25 mouse cellular contexts compared by ENCODE assay signal in genomic region chrX:49618721-49619120, GRCm38 (mm10). TPM values are rescaled to one million over a fixed set of nuclear protein-coding genes. Genes with fewer than 3 reads are reported as not detected.
DNase-seq lines count a peak whose midpoint lies in the region; ATAC-seq and TF ChIP-seq lines count a peak whose summit lies in the region.
"Had no signal": no experiment of that assay in that cellular context is flagged by ENCODE, and none has a peak within 500 bp of the region (broad histone marks: within the 10 kb centered on the region; RNA-seq: fewer than 3 reads in every experiment).

No protein-coding gene starts in this region.

- no peak overlapping the region for H3K4me2 ChIP-seq in liver, embryonic 11.5 days
- H3K4me2 ChIP-seq in liver, postnatal 0 days (ENCODE audit: low read depth, low read length): no peak overlapping the region

- H3K27me3 ChIP-seq in liver, adult 2 months (ENCODE audit: control insufficient read depth, insufficient read depth, low read length): no peaks in the 10 kb centered on the region
- no peaks in the 10 kb centered on the region for H3K27me3 ChIP-seq in liver, embryonic 11.5 days (replicated peaks; ENCODE audit: control insufficient read depth, insufficient read depth, low read length)
- no peaks in the 10 kb centered on the region for H3K27me3 ChIP-seq in liver, postnatal 0 days (ENCODE audit: insufficient read depth, low read length)
- H3K27me3 ChIP-seq: CH12.LX had no signal

- no peaks in the 10 kb centered on the region for H3K36me3 ChIP-seq in liver, adult 2 months (ENCODE audit: control insufficient read depth, insufficient read depth, low read length)
- H3K36me3 ChIP-seq in liver, embryonic 11.5 days (ENCODE audit: control insufficient read depth, insufficient read depth, low read length): no peaks in the 10 kb centered on the region
- H3K36me3 ChIP-seq in liver, postnatal 0 days (replicated peaks; ENCODE audit: insufficient read depth, low read length): no peaks in the 10 kb centered on the region
- H3K36me3 ChIP-seq: G1E had no signal

- H3K9me3 ChIP-seq in liver, embryonic 11.5 days (ENCODE audit: control insufficient read depth, low read length): no peaks in the 10 kb centered on the region
- no peaks in the 10 kb centered on the region for H3K9me3 ChIP-seq in liver, postnatal 0 days (ENCODE audit: low read length)
- H3K9me3 ChIP-seq: G1E had no signal

- H3K79me2 ChIP-seq in liver, adult 2 months (ENCODE audit: control insufficient read depth, insufficient read depth, low read length): no peaks in the 10 kb centered on the region

- WGBS in liver, adult 2 months: 17% methylated on average over 1 of the region's 1 CpGs
- 63% methylated on average over 1 of the region's 1 CpGs for WGBS in liver, embryonic 11.5 days
- 48% methylated on average over 1 of the region's 1 CpGs for WGBS in liver, postnatal 0 days (ENCODE audit: insufficient replicate concordance)

- no peak for TF ChIP-seq POLR2A in liver, adult 2 months (IDR thresholded peaks at IDR 0.05; ENCODE audit: extremely low read depth, insufficient read depth, low read length)

- no peak for ATAC-seq in liver, embryonic 11.5 days (replicated peaks; ENCODE audit: low FRiP score)
- ATAC-seq in liver, postnatal 0 days: peak; percentile 94
- ATAC-seq: activated CD4-positive, CD25-positive, alpha-beta regulatory T cell, adult 4 months; CD4-positive, CD25-positive, alpha-beta regulatory T cell, adult 4 months; Patski had no signal

- H3K9ac ChIP-seq in liver, adult 2 months (ENCODE audit: low read depth, low read length): no peak overlapping the region
- H3K9ac ChIP-seq in liver, embryonic 11.5 days (ENCODE audit: low read depth, low read length): no peak overlapping the region
- no peak overlapping the region for H3K9ac ChIP-seq in liver, postnatal 0 days (replicated peaks)

- peak; percentile 59 for DNase-seq in liver, adult 2 months (ENCODE audit: extremely low read depth, low read depth, low spot score)
- DNase-seq in liver, embryonic 11.5 days (ENCODE audit: low spot score): no peak
- DNase-seq in liver, postnatal 0 days: no peak
- DNase-seq in liver: no peak
- DNase-seq: adrenal gland, adult 2 months; adrenal gland, adult 8-10 months; adrenal gland, postnatal 10 days; adrenal gland, postnatal 14 days; adrenal gland, postnatal 25 days; adrenal gland, postnatal 36 days; B cell, adult 2 months; cerebellum, adult 11 months; cerebellum, adult 11-12 months; cerebellum, adult 18-20 months had no signal

- TF ChIP-seq CTCF in liver, adult 2 months (IDR thresholded peaks at IDR 0.05; ENCODE audit: low read depth, low read length): no peak
- no peak for TF ChIP-seq CTCF in liver, postnatal 0 days (IDR thresholded peaks at IDR 0.05; ENCODE audit: low read depth)

- peaks cover 7% of the 10 kb centered on the region; the same call in 1 of the 2 replicates for H3K4me1 ChIP-seq in liver, adult 2 months (ENCODE audit: control insufficient read depth, insufficient read depth, low read length)
- no peaks in the 10 kb centered on the region for H3K4me1 ChIP-seq in liver, embryonic 11.5 days (replicated peaks; ENCODE audit: control insufficient read depth, insufficient read depth, low read length)
- no peaks in the 10 kb centered on the region for H3K4me1 ChIP-seq in liver, postnatal 0 days (ENCODE audit: insufficient read depth)

- H3K27ac ChIP-seq in liver, adult 2 months (replicated peaks; ENCODE audit: insufficient read depth, low read depth, low read length): no peak overlapping the region
- no peak overlapping the region for H3K27ac ChIP-seq in liver, embryonic 11.5 days (ENCODE audit: low read depth, low read length)
- H3K27ac ChIP-seq in liver, postnatal 0 days (ENCODE audit: low read depth): no peak overlapping the region

- no peak for TF ChIP-seq EP300 in liver, postnatal 0 days (IDR thresholded peaks at IDR 0.05; ENCODE audit: low read depth)

- no peak overlapping the region for H3K4me3 ChIP-seq in liver, adult 2 months (ENCODE audit: insufficient read depth, low read depth, low read length)
- no peak overlapping the region for H3K4me3 ChIP-seq in liver, embryonic 11.5 days (ENCODE audit: low read depth, low read length)
- H3K4me3 ChIP-seq in liver, postnatal 0 days (ENCODE audit: low read depth, low read length): no peak overlapping the region

RNA-seq across cellular contexts. Expression of gene Olfr1320, which starts 53.4 kb away (rescaled TPM):
- total RNA-seq in liver, adult 2 months (2014; rRNA removed): not detected in 2 replicates
- polyA plus RNA-seq in liver, adult 2 months (2012; rRNA removed): not detected in 2 replicates
- not detected in 2 replicates for polyA plus RNA-seq in liver, embryonic 11.5 days (2014; fragmentation: Nextera tagmentation; extraction: Ambion mirVana)
- polyA plus RNA-seq in liver, postnatal 0 days (2015; fragmentation: Nextera tagmentation; extraction: Ambion mirVana): not detected in 2 replicates
- total RNA-seq: adrenal gland, adult 18-20 months; adrenal gland, adult 2 months; adrenal gland, adult 8-10 months; adrenal gland, postnatal 10 days; adrenal gland, postnatal 14 days; adrenal gland, postnatal 25 days; adrenal gland, postnatal 36 days; adrenal gland, postnatal 4 days; CH12.LX; ES-E14; MEL had no signal
- polyA plus RNA-seq: activated CD4-positive, CD25-positive, alpha-beta regulatory T cell, adult 4 months; adrenal gland, adult 2 months; brain, embryonic 14.5 days; C2C12; CD4-positive, CD25-positive, alpha-beta regulatory T cell, adult 4 months; G1E; Patski had no signal
